Mouse (Mus musculus) thymus, postnatal 36 days (tissue): ENCODE data around the gene Cpne8.

ENCODE experiments used
- DNase-seq, 2 experiments: peaks; one replicate each; pipeline ENCODE4 v3.0.0; 2022; ENCODE audit warnings: mixed read lengths in 2 of 2

Cpne8 gene

GRCm38 (mm10) chr15:90446076-90446475 is 233.2 kb downstream of the Cpne8 start:
- DNase-seq: no peak
